9 mouse cellular contexts compared by ENCODE assay signal in genomic region chr11:85766106-85766723, GRCm38 (mm10).
A peak's percentile ranks its signal among the peaks of the same experiment; 100 is the strongest.
DNase-seq lines count a peak whose midpoint lies in the region; ATAC-seq and TF ChIP-seq lines count a peak whose summit lies in the region.
"Had no signal": no experiment of that assay in that cellular context is flagged by ENCODE, and none has a peak within 500 bp of the region (broad histone marks: within the 10 kb centered on the region; RNA-seq: fewer than 3 reads in every experiment).

No protein-coding gene starts in this region.

- peaks cover 5% of the 10 kb centered on the region; the same call in 1 of the 2 replicates for H3K4me1 ChIP-seq in forebrain, postnatal 0 days (ENCODE audit: insufficient read depth)
- peaks cover 23% of the 10 kb centered on the region for H3K4me1 ChIP-seq in limb, embryonic 15.5 days

- no peak overlapping the region; the same call in 1 of the 2 replicates for H3K27ac ChIP-seq in forebrain, postnatal 0 days (ENCODE audit: low read depth, low read length)
- H3K27ac ChIP-seq in limb, embryonic 15.5 days: peak overlapping the region; percentile 28; the same call in 1 of the 2 replicates
- H3K27ac ChIP-seq: liver, embryonic 14.5 days had no signal

- peak; percentile 32; the same call in 1 of the 2 replicates for ATAC-seq in forebrain, postnatal 0 days
- ATAC-seq in limb, embryonic 15.5 days (ENCODE audit: insufficient number of reproducible peaks, low FRiP score, low TSS enrichment, low read depth): peak; percentile 59; the same call in 1 of the 2 replicates

- no peak overlapping the region for H3K9ac ChIP-seq in forebrain, postnatal 0 days
- H3K9ac ChIP-seq in limb, embryonic 15.5 days: no peak overlapping the region
- H3K9ac ChIP-seq: liver, embryonic 14.5 days had no signal

- no peak overlapping the region for H3K4me3 ChIP-seq in forebrain, postnatal 0 days (ENCODE audit: low read depth, low read length)
- no peak overlapping the region for H3K4me3 ChIP-seq in limb, embryonic 15.5 days

- no peaks in the 10 kb centered on the region for H3K36me3 ChIP-seq in forebrain, postnatal 0 days (ENCODE audit: insufficient read depth)
- H3K36me3 ChIP-seq in limb, embryonic 15.5 days: no peaks in the 10 kb centered on the region

- H3K27me3 ChIP-seq in forebrain, postnatal 0 days (ENCODE audit: insufficient read depth, low read length): no peaks in the 10 kb centered on the region
- peaks cover 54% of the 10 kb centered on the region for H3K27me3 ChIP-seq in limb, embryonic 15.5 days

- TF ChIP-seq CTCF in forebrain, postnatal 0 days (IDR thresholded peaks at IDR 0.05; ENCODE audit: low read depth): no peak

- peak; percentile 23 for DNase-seq in gastrocnemius, adult 18-20 months (ENCODE audit: low spot score)
- no peak for DNase-seq in gastrocnemius, postnatal 4 days (ENCODE audit: low spot score in 2 of 2)
- DNase-seq in Muller cell, postnatal 12 days (ENCODE audit: inconsistent ontology term): peak; percentile 96
- DNase-seq in forebrain, postnatal 0 days: peak; percentile 48
- DNase-seq in layer of hippocampus, postnatal 25 days (ENCODE audit: extremely low spot score in 1 of 2, low spot score in 1 of 2): no peak
- no peak for DNase-seq in layer of hippocampus, postnatal 10 days (ENCODE audit: low spot score in 2 of 2)
- DNase-seq in right cerebral cortex, postnatal 4 days: no peak

- no peak overlapping the region for H3K4me2 ChIP-seq in forebrain, postnatal 0 days (ENCODE audit: low read depth)
- H3K4me2 ChIP-seq in limb, embryonic 15.5 days: no peak overlapping the region

- H3K9me3 ChIP-seq in forebrain, postnatal 0 days (ENCODE audit: low read length): no peaks in the 10 kb centered on the region
- no peaks in the 10 kb centered on the region for H3K9me3 ChIP-seq in limb, embryonic 15.5 days

- WGBS in forebrain, postnatal 0 days: 14% methylated on average over 7 of the region's 7 CpGs
- WGBS in limb, embryonic 15.5 days: 23% methylated on average over 7 of the region's 7 CpGs

Comparison
In these comparisons a context has a peak if more than half of its experiments do, and no peak if none do; other contexts are left out.
1. DNase-seq: peak in gastrocnemius, adult 18-20 months (single experiment), Muller cell, postnatal 12 days (single experiment) and forebrain, postnatal 0 days (single experiment); none in gastrocnemius, postnatal 4 days (0 of 2), layer of hippocampus, postnatal 25 days (0 of 2), layer of hippocampus, postnatal 10 days (0 of 2) and right cerebral cortex, postnatal 4 days (single experiment).